Mouse (Mus musculus) liver, postnatal 0 days (tissue): Measurements from ENCODE around the gene Pde9a. TPM values are rescaled to one million over a fixed set of nuclear protein-coding genes. Genes with fewer than 3 reads are reported as not detected.
A peak's percentile ranks its signal among the peaks of the same experiment; 100 is the strongest.

ENCODE experiments used
- ATAC-seq: fragments of 200-750 bp; cut with Nextera tagmentation; 2 replicates; pipeline ENCODE4 v1.8.0; 2017; ENCODE audit warnings: mild to moderate bottlenecking, moderate library complexity
- DNase-seq: peaks from one replicate; pipeline ENCODE4 v3.0.0-alpha.2; 2016
- H3K27ac ChIP-seq: fragments of 300-500 bp; sonication (generic); 2 replicates; pipeline ENCODE4 v1.5.1; 2014; ENCODE audit warnings: antibody characterized with exemption, moderate library complexity, mild to moderate bottlenecking, low read depth
- H3K27me3 ChIP-seq: fragments of 300-500 bp; sonication (generic); 2 replicates; pipeline ENCODE4 v1.6.1; 2014; ENCODE audit warnings: low read length, control low read depth, mixed read lengths; ENCODE audit not compliant: insufficient read depth
- H3K36me3 ChIP-seq: fragments of 300-500 bp; sonication (generic); replicated peaks from 2 replicates; pipeline ENCODE4 v1.6.1; 2014; ENCODE audit warnings: mild to moderate bottlenecking, control low read depth, low read length, moderate library complexity, mixed read lengths; ENCODE audit not compliant: insufficient read depth
- H3K4me1 ChIP-seq: fragments of 300-500 bp; sonication (generic); 2 replicates; pipeline ENCODE4 v1.6.1; 2014; ENCODE audit warnings: antibody characterized with exemption, mild to moderate bottlenecking, control low read depth; ENCODE audit not compliant: insufficient read depth
- H3K4me2 ChIP-seq: fragments of 300-500 bp; sonication (generic); 2 replicates; pipeline ENCODE4 v1.6.1; 2014; ENCODE audit warnings: low read depth, mild to moderate bottlenecking, low read length, moderate library complexity, mixed read lengths
- H3K4me3 ChIP-seq: fragments of 300-500 bp; sonication (generic); 2 replicates; pipeline ENCODE4 v1.5.1; 2014; ENCODE audit warnings: low read depth, low read length
- H3K9ac ChIP-seq: fragments of 300-500 bp; sonication (generic); replicated peaks from 2 replicates; pipeline ENCODE4 v1.6.1; 2014; ENCODE audit warnings: mild to moderate bottlenecking, moderate library complexity
- H3K9me3 ChIP-seq: fragments of 300-500 bp; sonication (generic); 2 replicates; pipeline ENCODE4 v1.6.1; 2016; ENCODE audit warnings: mild to moderate bottlenecking, control low read depth, low read length, mixed read lengths
- CTCF ChIP-seq: sonication (generic); IDR thresholded peaks from 2 replicates; pipeline ENCODE4 v1.5.1; 2016; ENCODE audit warnings: antibody characterized with exemption, low read depth
- EP300 ChIP-seq: IDR thresholded peaks from 2 replicates; pipeline ENCODE4 v1.6.1; 2016; ENCODE audit warnings: antibody characterized with exemption, low read depth, mild to moderate bottlenecking
- WGBS: fragments of 180-500 bp; shearing (Covaris S2); extraction: QIAGEN DNeasy Blood & Tissue Kit; methylation state at CpG from one replicate; pipeline ENCODE4 v1.1.7; 2014; ENCODE audit not compliant: insufficient replicate concordance; 5-methylcytosine and 5-hydroxymethylcytosine counted together
- polyA plus RNA-seq: library from polyadenylated mRNA; unstranded; fragments of >200 nt; fragmentation: Nextera tagmentation; extraction: Ambion mirVana; gene quantifications from 2 replicates; pipeline ENCODE4 v1.2.1, GENCODE M21; 2015

The Pde9a gene
- polyA plus RNA-seq, 1 experiment from 2014 or later = 7.6 TPM

DNA sequence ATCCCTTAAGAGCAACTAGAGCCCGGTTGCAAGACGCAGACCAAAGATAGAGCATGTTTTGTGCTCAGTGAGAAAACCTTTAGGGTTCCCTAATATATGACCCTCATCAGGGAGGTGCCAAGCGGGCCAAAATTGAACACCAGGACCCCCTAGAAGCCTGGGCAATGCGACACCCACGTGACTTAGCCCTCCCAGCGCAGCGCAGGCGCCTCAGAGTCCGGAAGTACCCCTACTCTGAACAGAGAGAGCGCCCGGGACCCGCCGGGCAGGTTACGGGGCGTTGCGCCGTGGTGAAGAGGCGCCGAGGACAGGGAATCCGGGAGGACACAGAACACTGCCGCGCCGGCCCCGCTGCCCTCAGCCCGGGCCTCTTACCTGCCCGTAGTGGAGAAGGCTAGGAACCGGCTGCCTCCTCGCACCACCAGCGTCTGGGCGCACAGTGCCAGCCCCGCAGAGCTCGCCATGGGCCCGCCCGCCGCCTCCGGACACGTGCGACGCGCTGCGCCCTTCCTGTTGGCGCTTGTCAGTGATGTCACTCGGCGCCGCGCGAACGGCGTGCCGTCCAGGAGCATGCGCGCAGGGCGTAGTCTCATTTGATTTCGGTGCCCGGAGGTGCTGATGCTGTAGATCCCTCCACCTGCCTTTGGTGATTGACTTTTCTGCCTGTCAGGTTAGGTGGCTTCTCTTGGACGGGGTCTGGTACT is 125.9 kb downstream of the Pde9a start:
- Histone ChIP-seq H3K27me3 (no peaks in the 10 kb centered on the region), H3K9ac (peak overlapping the region; percentile 92), H3K27ac (peak overlapping the region; percentile 85), H3K4me3 (peak overlapping the region; percentile 92), H3K36me3 (peaks cover 17% of the 10 kb centered on the region), H3K9me3 (no peaks in the 10 kb centered on the region), H3K4me1 (peaks cover 14% of the 10 kb centered on the region), H3K4me2 (peak overlapping the region; percentile 97)
- ATAC-seq (peak; percentile 99), DNase-seq (peak; percentile 92)
- WGBS = under 1% methylated on average over 55 of the region's 56 CpGs
- no peak for TF ChIP-seq EP300
- no peak for TF ChIP-seq CTCF

DNA sequence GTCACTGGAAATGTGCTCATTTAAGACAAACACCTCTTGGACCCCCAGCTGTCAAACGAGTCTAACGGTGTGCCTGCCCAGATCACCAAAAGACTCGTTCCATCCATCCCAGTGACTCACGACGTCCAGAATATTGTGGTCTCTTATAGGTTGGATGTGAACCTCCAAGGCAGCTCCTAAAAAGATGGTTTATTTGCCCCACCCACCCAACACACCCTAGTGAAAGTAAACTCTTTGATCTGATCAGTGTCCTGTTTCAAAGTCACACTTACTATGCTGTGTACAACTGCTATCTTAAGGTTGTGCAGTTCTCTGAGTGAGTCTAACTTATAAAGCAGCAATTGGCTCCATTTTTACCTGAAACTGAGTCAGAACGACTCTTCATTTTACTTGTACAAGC is 126.6 kb downstream of the Pde9a start:
- H3K4me2 ChIP-seq = peak overlapping the region; percentile 97
- peaks cover 14% of the 10 kb centered on the region for H3K4me1 ChIP-seq
- H3K4me3 ChIP-seq = peak overlapping the region; percentile 92
- peaks cover 16% of the 10 kb centered on the region for H3K36me3 ChIP-seq
- TF ChIP-seq CTCF = no peak
- TF ChIP-seq EP300 = no peak
- peak; percentile 9; the same call in 1 of the 2 replicates for ATAC-seq
- WGBS = 18% methylated on average over 6 of the region's 6 CpGs
- no peaks in the 10 kb centered on the region for H3K9me3 ChIP-seq
- no peak for DNase-seq
- no peak overlapping the region for H3K27ac ChIP-seq
- H3K27me3 ChIP-seq = no peaks in the 10 kb centered on the region
- H3K9ac ChIP-seq = peak overlapping the region; percentile 92; the same call in 1 of the 2 replicates

DNA sequence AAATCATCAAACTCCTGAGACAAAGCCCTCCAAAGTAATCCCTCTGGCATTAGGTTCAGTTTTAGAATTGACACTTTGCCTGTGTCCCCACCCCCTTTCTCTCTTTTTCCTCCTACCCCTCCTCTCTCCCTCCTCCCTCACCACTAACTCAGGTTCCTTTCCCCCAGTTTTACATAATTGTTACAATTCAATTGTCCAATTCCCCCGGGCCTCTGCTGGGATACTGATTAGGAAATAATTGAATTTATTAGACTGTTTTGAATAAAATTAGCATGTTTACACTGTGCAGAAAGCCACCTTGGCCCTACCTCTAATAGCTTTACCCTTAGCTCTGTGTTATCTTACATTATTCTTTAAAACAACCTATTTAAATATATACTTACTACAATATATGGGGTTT is 128.7 kb downstream of the Pde9a start:
- Histone ChIP-seq H3K9ac (no peak overlapping the region), H3K36me3 (peaks cover 3% of the 10 kb centered on the region), H3K4me1 (peaks cover 14% of the 10 kb centered on the region), H3K27ac (no peak overlapping the region), H3K9me3 (no peaks in the 10 kb centered on the region), H3K4me2 (no peak overlapping the region), H3K27me3 (no peaks in the 10 kb centered on the region), H3K4me3 (no peak overlapping the region)
- no peak for ATAC-seq
- no peak for DNase-seq
- TF ChIP-seq EP300 = no peak
- no peak for TF ChIP-seq CTCF
- 56% methylated on average over 1 of the region's 1 CpGs for WGBS

DNA sequence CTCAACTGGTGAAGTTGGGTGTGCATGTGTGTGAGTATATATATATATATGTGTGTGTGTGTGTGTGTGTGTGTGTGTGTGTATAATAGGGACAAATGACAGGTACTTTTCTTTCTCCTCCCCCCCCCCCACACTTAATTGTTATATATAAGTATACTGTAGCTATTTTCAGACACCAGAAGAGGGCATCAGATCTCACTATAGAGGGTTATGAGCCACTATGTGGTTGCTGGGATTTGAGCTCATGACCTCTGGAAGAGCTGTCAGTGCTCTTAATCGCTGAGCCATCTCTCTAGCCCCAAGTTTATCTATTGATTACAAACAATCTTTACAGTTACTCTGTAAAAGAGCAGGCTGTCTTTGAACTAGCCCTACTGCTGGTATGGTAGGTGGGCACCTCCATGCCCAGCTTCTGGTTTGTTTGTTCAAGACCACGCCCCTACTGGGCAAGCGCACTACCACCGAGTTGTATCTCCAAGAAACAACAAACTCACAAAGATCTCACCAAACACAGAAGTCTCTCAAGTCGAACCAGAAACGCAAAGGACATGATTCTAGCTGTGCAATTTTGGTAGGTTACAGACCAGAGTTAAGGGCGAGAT is 133.4 kb downstream of the Pde9a start:
- H3K4me3 ChIP-seq = peak overlapping the region; percentile 67
- H3K4me2 ChIP-seq = peak overlapping the region; percentile 78
- DNase-seq (no peak), ATAC-seq (peak; percentile 35)
- no peaks in the 10 kb centered on the region for H3K9me3 ChIP-seq
- H3K27me3 ChIP-seq = no peaks in the 10 kb centered on the region
- TF ChIP-seq CTCF (0 out of 2 replicates have a peak, but pooled peaks have one; percentile 4), EP300 (no peak)
- H3K27ac ChIP-seq = peak overlapping the region; percentile 55; the same call in 1 of the 2 replicates
- 4% methylated on average over 7 of the region's 7 CpGs for WGBS
- H3K4me1 ChIP-seq = peaks cover 7% of the 10 kb centered on the region
- peaks cover 11% of the 10 kb centered on the region for H3K36me3 ChIP-seq
- H3K9ac ChIP-seq = 0 out of 2 replicates have a peak overlapping the region, but pooled peaks have one; percentile 5

DNA sequence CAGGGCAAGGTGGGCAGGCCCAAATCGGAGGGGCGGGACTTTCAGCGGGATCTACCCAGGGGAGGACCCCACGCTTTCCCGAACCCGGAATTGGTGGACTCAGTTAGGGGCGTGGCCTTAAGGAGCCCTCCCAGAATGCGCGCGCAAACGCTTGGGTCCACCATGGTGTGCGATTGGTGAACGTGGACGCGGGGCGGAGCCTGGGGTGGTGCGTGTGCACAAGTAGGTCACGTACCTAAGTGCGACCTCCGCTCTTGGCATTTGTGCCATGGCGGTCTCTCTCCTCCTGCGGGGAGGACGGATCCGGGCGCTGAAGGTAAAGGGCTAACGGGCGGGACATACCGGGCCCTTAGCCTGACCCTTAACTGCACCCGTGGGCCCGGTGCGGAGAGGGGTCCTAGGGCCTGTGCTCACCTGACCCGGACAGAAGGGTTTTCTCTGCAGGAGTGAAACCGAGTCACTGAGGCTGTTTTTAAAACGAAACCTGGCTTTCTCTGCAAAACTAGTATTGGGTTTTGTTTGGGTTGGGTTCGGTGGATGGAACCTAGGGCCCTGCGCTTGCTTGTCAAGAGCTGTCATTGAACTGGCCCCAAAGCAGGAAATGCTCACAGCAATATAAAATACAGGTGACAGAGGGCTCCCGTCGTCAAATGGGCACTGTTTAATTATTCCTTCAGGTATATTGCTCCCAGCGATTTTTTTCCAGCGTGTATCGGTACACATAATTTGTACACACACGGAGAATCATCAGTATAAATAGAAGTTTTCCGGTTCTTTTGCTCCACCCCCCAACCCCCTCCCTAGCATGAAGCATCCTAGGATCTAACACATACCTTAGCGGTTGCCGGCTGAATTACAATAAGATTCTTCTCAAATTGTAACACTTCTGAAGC is 134.2 kb downstream of the Pde9a start, which contains the start of the genes Wdr4 and Ndufv3:
Gene Wdr4 (minus strand): TSS at position 35 of the 893 bp plus-strand sequence.
Gene Ndufv3 (plus strand): TSS at position 170 of the 893 bp plus-strand sequence.
- TF ChIP-seq EP300 (no peak), CTCF (no peak)
- WGBS = under 1% methylated on average over 45 of the region's 45 CpGs
- peak; percentile 99 for DNase-seq

DNA sequence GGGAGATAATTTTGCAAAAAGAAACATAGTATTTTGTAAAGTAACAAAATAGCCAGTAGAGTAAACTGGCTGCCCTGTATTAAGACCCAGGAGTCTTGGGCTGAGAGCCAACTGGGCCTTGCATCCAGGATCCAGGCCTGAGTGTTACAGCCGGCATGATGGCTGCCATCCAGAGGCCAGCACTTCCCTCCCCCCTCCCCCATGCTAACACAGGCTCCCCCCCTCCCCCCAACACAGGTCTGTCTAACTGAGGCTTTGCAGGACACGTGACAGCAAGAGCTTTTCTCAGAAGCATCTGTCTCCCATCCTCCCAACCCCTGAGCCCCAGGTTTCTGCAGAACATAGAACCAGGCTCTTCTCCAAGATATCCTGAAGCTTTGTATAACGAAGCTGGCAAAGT is 134.9 kb downstream of the Pde9a start:
- peak overlapping the region; percentile 78 for H3K4me2 ChIP-seq
- no peak for TF ChIP-seq CTCF
- no peak for TF ChIP-seq EP300

More for the DNA sequence above, 134.2 kb downstream of the Pde9a start, which contains the start of the genes Wdr4 and Ndufv3:
- Histone ChIP-seq H3K4me1 (peaks cover 7% of the 10 kb centered on the region), H3K27me3 (no peaks in the 10 kb centered on the region), H3K4me3 (peak within 1 kb of the TSS; percentile 67), H3K9me3 (no peaks in the 10 kb centered on the region), H3K36me3 (peaks cover 13% of the 10 kb centered on the region), H3K4me2 (peak within 1 kb of the TSS; percentile 78), H3K9ac (peak within 1 kb of the TSS; percentile 77), H3K27ac (peak within 1 kb of the TSS; percentile 82)
- peak; percentile 99 for ATAC-seq

More for the DNA sequence above, 134.9 kb downstream of the Pde9a start:
- Histone ChIP-seq H3K36me3 (peaks cover 15% of the 10 kb centered on the region), H3K27ac (no peak overlapping the region), H3K9me3 (no peaks in the 10 kb centered on the region), H3K4me1 (peaks cover 7% of the 10 kb centered on the region), H3K4me3 (peak overlapping the region; percentile 67), H3K9ac (0 out of 2 replicates have a peak overlapping the region, but pooled peaks have one; percentile 77), H3K27me3 (no peaks in the 10 kb centered on the region)
- ATAC-seq (no peak), DNase-seq (peak; percentile 40)
- WGBS = 27% methylated on average over 3 of the region's 3 CpGs
